In the genomic region with DNA sequence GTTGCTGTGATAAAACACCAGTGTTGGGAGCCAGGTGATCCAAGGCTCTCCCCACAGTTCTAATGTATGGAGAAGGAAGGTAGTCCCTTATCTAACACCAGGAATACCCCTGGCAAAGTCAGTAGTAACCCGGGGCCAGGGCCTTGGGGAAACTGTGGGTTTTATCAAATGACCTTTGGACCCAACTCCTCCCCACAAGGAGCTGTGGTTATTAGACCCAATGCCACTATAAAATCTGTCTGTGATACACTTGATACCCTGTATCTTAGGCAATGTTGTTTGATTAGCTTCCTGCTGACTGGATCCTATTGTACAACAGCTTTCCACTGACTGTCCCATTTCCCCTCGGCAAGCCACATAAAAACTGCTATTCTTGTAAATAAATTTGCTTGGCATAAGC, we compare ENCODE assay signal across 26 mouse cellular contexts. TPM values are rescaled to one million over a fixed set of nuclear protein-coding genes. Genes with fewer than 3 reads are reported as not detected.
DNase-seq lines count a peak whose midpoint lies in the region; ATAC-seq and TF ChIP-seq lines count a peak whose summit lies in the region.
"Had no signal": no experiment of that assay in that cellular context is flagged by ENCODE, and none has a peak within 500 bp of the region (broad histone marks: within the 10 kb centered on the region; RNA-seq: fewer than 3 reads in every experiment).

No protein-coding gene starts in this region.

- H3K36me3 ChIP-seq in intestine, embryonic 15.5 days: no peaks in the 10 kb centered on the region
- H3K36me3 ChIP-seq in intestine, postnatal 0 days (ENCODE audit: control insufficient read depth, insufficient read depth): no peaks in the 10 kb centered on the region
- H3K36me3 ChIP-seq: embryonic facial prominence, embryonic 13.5 days; embryonic facial prominence, embryonic 15.5 days; forebrain, embryonic 10.5 days; forebrain, embryonic 12.5 days had no signal

- WGBS in intestine, embryonic 15.5 days: 48% methylated on average over 2 of the region's 2 CpGs
- 31% methylated on average over 2 of the region's 2 CpGs for WGBS in intestine, postnatal 0 days

- H3K4me3 ChIP-seq in intestine, embryonic 15.5 days (replicated peaks): no peak overlapping the region
- H3K4me3 ChIP-seq in intestine, postnatal 0 days (ENCODE audit: low read depth, low read length): no peak overlapping the region
- H3K4me3 ChIP-seq: embryonic facial prominence, embryonic 13.5 days; embryonic facial prominence, embryonic 15.5 days; erythroblast, embryonic 14.5 days; forebrain, embryonic 10.5 days; forebrain, embryonic 12.5 days had no signal

- peak; percentile 81 for ATAC-seq in intestine, embryonic 15.5 days
- ATAC-seq in intestine, postnatal 0 days: peak; percentile 69
- ATAC-seq: forebrain, embryonic 14.5 days; forebrain, embryonic 16.5 days had no signal

- no peak for TF ChIP-seq CTCF in intestine, postnatal 0 days (IDR thresholded peaks at IDR 0.05; ENCODE audit: low read depth)

- H3K4me2 ChIP-seq in intestine, embryonic 15.5 days (replicated peaks): no peak overlapping the region
- H3K4me2 ChIP-seq in intestine, postnatal 0 days (replicated peaks; ENCODE audit: low read depth): no peak overlapping the region
- H3K4me2 ChIP-seq: embryonic facial prominence, embryonic 13.5 days; embryonic facial prominence, embryonic 15.5 days; forebrain, embryonic 12.5 days had no signal

- no peak overlapping the region for H3K9ac ChIP-seq in intestine, embryonic 15.5 days
- H3K9ac ChIP-seq in intestine, postnatal 0 days (ENCODE audit: low read depth, low read length): no peak overlapping the region
- H3K9ac ChIP-seq: embryonic facial prominence, embryonic 13.5 days; embryonic facial prominence, embryonic 15.5 days; forebrain, embryonic 12.5 days had no signal

- no peak overlapping the region for H3K27ac ChIP-seq in intestine, embryonic 15.5 days
- H3K27ac ChIP-seq in intestine, postnatal 0 days (ENCODE audit: low read depth, low read length): no peak overlapping the region
- H3K27ac ChIP-seq: embryonic facial prominence, embryonic 13.5 days; embryonic facial prominence, embryonic 15.5 days; forebrain, embryonic 10.5 days; forebrain, embryonic 12.5 days had no signal

- no peaks in the 10 kb centered on the region for H3K4me1 ChIP-seq in intestine, embryonic 15.5 days (replicated peaks)
- 0 out of 2 replicates have a peak, but pooled peaks cover 3% of the 10 kb centered on the region for H3K4me1 ChIP-seq in intestine, postnatal 0 days (replicated peaks; ENCODE audit: control insufficient read depth, insufficient read depth, low read length)
- H3K4me1 ChIP-seq: embryonic facial prominence, embryonic 13.5 days; embryonic facial prominence, embryonic 15.5 days; forebrain, embryonic 10.5 days; forebrain, embryonic 12.5 days had no signal

- peak; percentile 74 for DNase-seq in 416B (ENCODE audit: low read depth)
- DNase-seq in testis, postnatal 14 days (ENCODE audit: low spot score): no peak
- no peak for DNase-seq in left cerebral cortex, adult 18-20 months (ENCODE audit: low spot score in 2 of 2)
- DNase-seq: adrenal gland, adult 2 months; adrenal gland, postnatal 10 days; adrenal gland, postnatal 25 days; cerebellum, adult 11 months; cerebellum, adult 18-20 months; cerebellum, adult 8-10 months; cerebellum, adult 9-11 months; cerebellum, postnatal 14 days; cerebellum, postnatal 36 days; embryo, embryonic 11 days had no signal

- H3K27me3 ChIP-seq in intestine, embryonic 15.5 days (replicated peaks): no peaks in the 10 kb centered on the region
- no peaks in the 10 kb centered on the region for H3K27me3 ChIP-seq in intestine, postnatal 0 days (replicated peaks; ENCODE audit: control insufficient read depth, insufficient read depth, low read length)
- H3K27me3 ChIP-seq: embryonic facial prominence, embryonic 13.5 days; embryonic facial prominence, embryonic 15.5 days; forebrain, embryonic 12.5 days had no signal

- no peaks in the 10 kb centered on the region for H3K9me3 ChIP-seq in intestine, embryonic 15.5 days
- no peaks in the 10 kb centered on the region for H3K9me3 ChIP-seq in intestine, postnatal 0 days (ENCODE audit: control insufficient read depth)
- H3K9me3 ChIP-seq: embryonic facial prominence, embryonic 13.5 days; embryonic facial prominence, embryonic 15.5 days; forebrain, embryonic 10.5 days; forebrain, embryonic 12.5 days had no signal

RNA-seq across cellular contexts. Expression of a gene that starts 3.8 kb away (rescaled TPM):
- polyA plus RNA-seq in intestine, embryonic 15.5 days (2015; fragmentation: Nextera tagmentation; extraction: Ambion mirVana): 0.28 and 0.45 TPM in 2 replicates
- polyA plus RNA-seq in intestine, postnatal 0 days (2015; fragmentation: Nextera tagmentation; extraction: Ambion mirVana): 0.05 and 0.22 TPM in 2 replicates
- total RNA-seq in left cerebral cortex, adult 18-20 months (2021): under 1 TPM; 0.09 to 0.12 TPM
- polyA plus RNA-seq: C2C12; embryonic facial prominence, embryonic 11.5 days; embryonic facial prominence, embryonic 13.5 days; forebrain, embryonic 12.5 days; forebrain, embryonic 14.5 days; forebrain, embryonic 16.5 days had no signal

RNA-seq across cellular contexts. Expression of a gene that starts 12.8 kb away (rescaled TPM):
- polyA plus RNA-seq in intestine, embryonic 15.5 days (2015; fragmentation: Nextera tagmentation; extraction: Ambion mirVana): 0.24 and 0.37 TPM in 2 replicates
- 0.24 TPM in 1 of 2 replicates, not detected in the other for polyA plus RNA-seq in intestine, postnatal 0 days (2015; fragmentation: Nextera tagmentation; extraction: Ambion mirVana)
- under 1 TPM; 0.52 to 0.63 TPM for total RNA-seq in left cerebral cortex, adult 18-20 months (2021)
- polyA plus RNA-seq: C2C12; forebrain, embryonic 14.5 days; forebrain, embryonic 16.5 days had no signal

RNA-seq across cellular contexts. Expression of a gene that starts 34.1 kb away (rescaled TPM):
- polyA plus RNA-seq in intestine, embryonic 15.5 days (2015; fragmentation: Nextera tagmentation; extraction: Ambion mirVana): 4.2 and 4.7 TPM in 2 replicates
- 3.2 and 3.4 TPM in 2 replicates for polyA plus RNA-seq in intestine, postnatal 0 days (2015; fragmentation: Nextera tagmentation; extraction: Ambion mirVana)
- total RNA-seq in left cerebral cortex, adult 18-20 months (2021): 10 to 100 TPM in 1 of 2 experiments, 1 to 10 TPM in 1; 9.6 to 12.1 TPM
- total RNA-seq: common myeloid progenitor, adult 5-6 weeks had no signal
- polyA plus RNA-seq: C2C12 had no signal

RNA-seq across cellular contexts. Expression of a gene that starts 47.6 kb away (rescaled TPM):
- 0.44 and 0.68 TPM in 2 replicates for polyA plus RNA-seq in intestine, embryonic 15.5 days (2015; fragmentation: Nextera tagmentation; extraction: Ambion mirVana)
- polyA plus RNA-seq in intestine, postnatal 0 days (2015; fragmentation: Nextera tagmentation; extraction: Ambion mirVana): 0.12 and 0.23 TPM in 2 replicates
- under 1 TPM; 0.42 to 0.46 TPM for total RNA-seq in left cerebral cortex, adult 18-20 months (2021)
- total RNA-seq: adrenal gland, postnatal 25 days had no signal
- polyA plus RNA-seq: C2C12 had no signal

RNA-seq across cellular contexts. Expression of a gene that starts 48.0 kb away (rescaled TPM):
- polyA plus RNA-seq in intestine, embryonic 15.5 days (2015; fragmentation: Nextera tagmentation; extraction: Ambion mirVana): 2.4 and 3.3 TPM in 2 replicates
- polyA plus RNA-seq in intestine, postnatal 0 days (2015; fragmentation: Nextera tagmentation; extraction: Ambion mirVana): 1.4 and 2.2 TPM in 2 replicates
- under 1 TPM in 1 of 2 experiments, not detected in 1; 0.72 TPM for total RNA-seq in left cerebral cortex, adult 18-20 months (2021)
- total RNA-seq: common myeloid progenitor, adult 5-6 weeks had no signal
- polyA plus RNA-seq: brain, embryonic 14.5 days; C2C12; embryonic facial prominence, embryonic 11.5 days; forebrain, embryonic 10.5 days; forebrain, embryonic 16.5 days had no signal
